Mouse (Mus musculus) CH12.LX (cell line): Measurements from ENCODE around the gene Usp36. TPM values are rescaled to one million over a fixed set of nuclear protein-coding genes. Genes with fewer than 3 reads are reported as not detected.

ENCODE experiments used
- DNase-seq: peaks from one replicate; pipeline ENCODE4 v3.0.0-alpha.2; 2013; ENCODE audit errors: extremely low read depth
- H3K27ac ChIP-seq: 2 replicates; pipeline ENCODE4 v1.5.1; 2012; ENCODE audit warnings: low read depth, mild to moderate bottlenecking, control low read depth, moderate library complexity; ENCODE audit not compliant: insufficient read depth
- H3K27me3 ChIP-seq: replicated peaks from 2 replicates; pipeline ENCODE3; 2012; ENCODE audit warnings: inconsistent platforms
- H3K36me3 ChIP-seq, 2 experiments: replicated peaks in 1 of 2; 2 replicates each; pipeline versions ENCODE3 to v1.6.1; 2012; ENCODE audit warnings: inconsistent platforms in 1 of 2, low read length in 1 of 2, mild to moderate bottlenecking in 1 of 2, mixed read lengths in 1 of 2, moderate library complexity in 1 of 2; ENCODE audit not compliant: control insufficient read depth in 1 of 2, insufficient read depth in 1 of 2
- H3K4me1 ChIP-seq, 2 experiments: 2 replicates each; pipeline ENCODE4 v1.6.1; 2012; ENCODE audit warnings: inconsistent platforms in 1 of 2, moderate library complexity in 1 of 2; ENCODE audit not compliant: insufficient read depth in 2 of 2, control insufficient read depth in 1 of 2
- H3K4me2 ChIP-seq: 2 replicates; pipeline ENCODE4 v1.6.1; 2012; ENCODE audit warnings: low read depth, mild to moderate bottlenecking, control low read depth; ENCODE audit not compliant: poor library complexity, insufficient read depth, severe bottlenecking
- H3K4me3 ChIP-seq, 3 experiments: fragments of 150-350 bp in 1 of 3; sonication (generic) in 1 of 3; replicated peaks in 1 of 3; 2 replicates each; pipeline versions ENCODE3 to v1.5.1; 2011 to 2012; ENCODE audit warnings: low read depth in 2 of 3, low read length in 2 of 3, mild to moderate bottlenecking in 2 of 3, moderate library complexity in 2 of 3, control low read depth in 1 of 3, improper control_type of control experiment in 1 of 3, inconsistent platforms in 1 of 3, mixed read lengths in 1 of 3; ENCODE audit not compliant: poor library complexity in 1 of 3
- H3K79me2 ChIP-seq: replicated peaks from 2 replicates; pipeline ENCODE4 v1.6.1; 2012; ENCODE audit warnings: mild to moderate bottlenecking, moderate library complexity; ENCODE audit not compliant: control insufficient read depth, poor library complexity, insufficient read depth, severe bottlenecking; ENCODE audit errors: extremely low read depth
- H3K9ac ChIP-seq: 2 replicates; pipeline ENCODE4 v1.6.1; 2012; ENCODE audit warnings: low read depth, mild to moderate bottlenecking, control low read depth, moderate library complexity; ENCODE audit not compliant: insufficient read depth
- H3K9me3 ChIP-seq: replicated peaks from 2 replicates; pipeline ENCODE3; 2012; ENCODE audit warnings: low read length, inconsistent platforms, mixed read lengths
- CHD1 ChIP-seq: IDR thresholded peaks from 2 replicates; pipeline ENCODE4 v1.6.1; 2012; ENCODE audit warnings: low read depth, low read length, improper control_type of control experiment, inconsistent platforms
- CTCF ChIP-seq, 2 experiments: IDR thresholded peaks in 1 of 2; conservative IDR thresholded peaks in 1 of 2; 2 replicates each; pipeline ENCODE4 v1.5.1; 2011 to 2012; ENCODE audit warnings: low read depth in 2 of 2, low read length in 2 of 2, improper control_type of control experiment in 1 of 2, inconsistent platforms in 1 of 2, mild to moderate bottlenecking in 1 of 2, moderate library complexity in 1 of 2
- ELF1 ChIP-seq: IDR thresholded peaks from 2 replicates; pipeline ENCODE4 v1.6.1; 2014; ENCODE audit warnings: low read depth, mild to moderate bottlenecking, inconsistent platforms, low read length, improper control_type of control experiment
- EP300 ChIP-seq: IDR thresholded peaks from 2 replicates; pipeline ENCODE4 v1.6.1; 2011; ENCODE audit warnings: low read length, improper control_type of control experiment
- GABPA ChIP-seq: IDR thresholded peaks from 2 replicates; pipeline ENCODE4 v1.6.1; 2012; ENCODE audit warnings: low read depth, low read length, improper control_type of control experiment, inconsistent platforms; ENCODE audit not compliant: insufficient replicate concordance
- HCFC1 ChIP-seq: IDR thresholded peaks from 2 replicates; pipeline ENCODE4 v1.6.1; 2012; ENCODE audit warnings: low read depth, mild to moderate bottlenecking, inconsistent platforms, low read length, improper control_type of control experiment
- JUN ChIP-seq: IDR thresholded peaks from 2 replicates; pipeline ENCODE4 v1.6.1; 2011; ENCODE audit warnings: low read depth, mild to moderate bottlenecking, low read length, improper control_type of control experiment, moderate library complexity; ENCODE audit not compliant: insufficient read depth
- MAX ChIP-seq: IDR thresholded peaks from 2 replicates; pipeline ENCODE4 v1.6.1; 2011; ENCODE audit warnings: low read length, improper control_type of control experiment
- MXI1 ChIP-seq: IDR thresholded peaks from 2 replicates; pipeline ENCODE4 v1.6.1; 2011; ENCODE audit warnings: mild to moderate bottlenecking, low read depth, low read length, improper control_type of control experiment
- MYC ChIP-seq: IDR thresholded peaks from 2 replicates; pipeline ENCODE4 v1.6.1; 2011; ENCODE audit warnings: low read depth, mild to moderate bottlenecking, improper control_type of control experiment, low read length
- NRF1 ChIP-seq: IDR thresholded peaks from 2 replicates; pipeline ENCODE4 v1.6.1; 2014; ENCODE audit warnings: low read depth, mild to moderate bottlenecking, inconsistent platforms, low read length, improper control_type of control experiment, moderate library complexity
- PAX5 ChIP-seq: IDR thresholded peaks from 2 replicates; pipeline ENCODE4 v1.6.1; 2012; ENCODE audit warnings: low read length, inconsistent platforms, mixed read lengths
- RAD21 ChIP-seq: IDR thresholded peaks from 2 replicates; pipeline ENCODE4 v1.6.1; 2011; ENCODE audit warnings: low read depth, mild to moderate bottlenecking, low read length, improper control_type of control experiment, moderate library complexity
- RCOR1 ChIP-seq: conservative IDR thresholded peaks from 2 replicates; pipeline ENCODE4 v1.6.1; 2012; ENCODE audit warnings: low read depth, mild to moderate bottlenecking, inconsistent platforms, low read length, improper control_type of control experiment
- SMC3 ChIP-seq: IDR thresholded peaks from 2 replicates; pipeline ENCODE4 v1.6.1; 2011; ENCODE audit warnings: low read depth, low read length, improper control_type of control experiment
- TBP ChIP-seq: conservative IDR thresholded peaks from 2 replicates; pipeline ENCODE4 v1.6.1; 2011; ENCODE audit warnings: low read depth, low read length, improper control_type of control experiment
- UBTF ChIP-seq: IDR thresholded peaks from 2 replicates; pipeline ENCODE4 v1.6.1; 2012; ENCODE audit warnings: low read depth, mild to moderate bottlenecking, inconsistent platforms, low read length, improper control_type of control experiment, moderate library complexity
- USF1 ChIP-seq: IDR thresholded peaks from 2 replicates; pipeline ENCODE4 v1.6.1; 2014; ENCODE audit warnings: low read depth, mild to moderate bottlenecking, inconsistent platforms, low read length, improper control_type of control experiment
- USF2 ChIP-seq: conservative IDR thresholded peaks from 2 replicates; pipeline ENCODE4 v1.6.1; 2011; ENCODE audit warnings: low read depth, low read length, improper control_type of control experiment
- ZKSCAN1 ChIP-seq: IDR thresholded peaks from 2 replicates; pipeline ENCODE4 v1.6.1; 2012; ENCODE audit warnings: low read depth, inconsistent platforms, low read length, improper control_type of control experiment, borderline replicate concordance
- ZNF384 ChIP-seq: IDR thresholded peaks from 2 replicates; pipeline ENCODE4 v1.6.1; 2012; ENCODE audit warnings: low read depth, low read length, improper control_type of control experiment, inconsistent platforms
- dilution Hi-C: fragments of 300-500 bp; cut with MboI; formaldehyde crosslinking; loops from 2 replicates; pipeline ENCODE4 v1.14.3; 2020; ENCODE audit warnings: low sequenced_read_pairs; ENCODE audit not compliant: extremely low pct_unique_long_range_greater_than_20kb, extremely low pct_ligation_motif_present
- in situ Hi-C: fragments of 300-500 bp; cut with MboI; formaldehyde crosslinking; loops from 3 replicates; pipeline ENCODE4 v1.14.3; 2019; ENCODE audit warnings: low sequenced_read_pairs, low pct_ligation_motif_present, low pct_unique_long_range_greater_than_20kb, mixed read lengths
- polyA plus RNA-seq: library from polyadenylated mRNA; unstranded; fragments of >175 nt; gene quantifications from 2 replicates; pipeline ENCODE4 v1.2.1, GENCODE M21; 2012; ENCODE audit warnings: low read depth; ENCODE audit not compliant: insufficient read length
- total RNA-seq, 2 experiments: library from RNA; depleted of rRNA; stranded (reverse); fragments of 300-350 nt in 1 of 2; fragments of >200 nt in 1 of 2; gene quantifications; 2 replicates each; pipeline ENCODE4 v1.2.3; 2012 to 2014

Gene Usp36
- total and polyA plus RNA-seq, 3 experiments = 10.7 to 42.6 (median 19.5) TPM

DNA sequence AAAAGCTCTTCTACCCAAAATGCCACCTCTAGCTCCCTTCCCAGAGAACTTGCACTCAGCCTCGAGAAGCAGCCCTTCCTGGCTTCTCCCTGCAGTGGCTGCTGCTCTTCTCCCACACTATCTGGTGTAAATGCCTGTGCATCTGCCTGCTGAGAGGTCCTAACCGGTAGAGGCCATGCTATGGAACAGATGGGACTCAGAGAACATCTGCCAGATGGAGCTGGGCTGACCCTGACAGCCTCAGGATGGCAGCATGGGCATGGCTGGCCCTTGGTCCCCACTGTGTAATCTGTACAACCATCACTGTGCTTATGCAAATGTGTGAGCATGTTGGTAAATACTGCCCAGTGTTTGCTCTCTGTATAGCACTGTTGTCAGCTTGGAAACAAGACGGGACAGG, 32.6 kb upstream of the Usp36 start:
- H3K4me2 ChIP-seq = no peak overlapping the region

DNA sequence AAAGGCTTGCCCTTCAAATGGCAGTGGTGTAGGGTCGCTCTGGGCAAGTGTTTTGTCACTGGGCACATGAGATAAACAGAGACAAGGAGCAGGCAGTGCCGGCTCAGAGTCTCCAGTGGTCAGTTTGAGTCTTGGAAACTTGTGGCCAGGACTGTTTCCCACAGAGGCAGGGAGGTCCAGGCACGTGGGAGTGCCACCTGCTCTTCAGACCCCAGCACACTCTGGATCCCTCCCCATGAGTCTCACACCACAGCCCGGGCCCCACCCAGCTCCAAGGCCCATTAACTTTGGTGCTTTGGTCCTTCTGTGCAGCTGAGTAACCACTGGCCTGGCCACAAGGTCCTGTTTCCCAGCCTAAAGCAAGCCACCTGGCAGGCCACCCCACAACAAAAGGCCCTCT, 31.9 kb upstream of the Usp36 start:
- Histone ChIP-seq H3K4me2 (no peak overlapping the region), H3K79me2 (no peaks in the 10 kb centered on the region), H3K9me3 (no peaks in the 10 kb centered on the region), H3K9ac (no peak overlapping the region), H3K4me1 (no peaks in the 10 kb centered on the region), H3K4me3 (no peak overlapping the region), H3K36me3 (no peaks in the 10 kb centered on the region), H3K27me3 (peaks cover 68% of the 10 kb centered on the region), H3K27ac (no peak overlapping the region)
- in situ Hi-C loops = no loop called here
- dilution Hi-C loops = no loop called here
- no peak for DNase-seq
- no peak for TF ChIP-seq TBP
- TF ChIP-seq MXI1 = no peak
- no peak for TF ChIP-seq CHD1
- TF ChIP-seq MYC = no peak
- TF ChIP-seq JUN = no peak
- TF ChIP-seq PAX5 = no peak
- TF ChIP-seq RCOR1 = no peak
- no peak for TF ChIP-seq USF1
- TF ChIP-seq RAD21 = no peak
- no peak for TF ChIP-seq NRF1
- no peak for TF ChIP-seq MAX
- TF ChIP-seq HCFC1 = no peak
- no peak for TF ChIP-seq ZNF384
- no peak for TF ChIP-seq GABPA
- TF ChIP-seq USF2 = no peak
- no peak for TF ChIP-seq UBTF

More for the DNA sequence above, 32.6 kb upstream of the Usp36 start:
- H3K4me3 ChIP-seq = no peak overlapping the region
- dilution Hi-C loops (no loop called here), in situ Hi-C loops (no loop called here)
- H3K9me3 ChIP-seq = no peaks in the 10 kb centered on the region
- DNase-seq = no peak
- H3K9ac ChIP-seq = no peak overlapping the region
- H3K79me2 ChIP-seq = no peaks in the 10 kb centered on the region
- peaks cover 75% of the 10 kb centered on the region for H3K27me3 ChIP-seq
- no peak overlapping the region for H3K27ac ChIP-seq
- no peak for TF ChIP-seq CHD1
- peak; percentile 25; the same call in 1 of the 2 replicates for TF ChIP-seq SMC3
- peak in 1 of 2 experiments; percentile 15; a peak in 2 of 4 replicates for TF ChIP-seq CTCF (conservative IDR thresholded peaks at IDR 0.05 in 1 of 2, IDR thresholded peaks at IDR 0.05 in 1 of 2; ENCODE audit: low read depth in 2 of 2, low read length in 2 of 2)
- no peak for TF ChIP-seq JUN
- no peak for TF ChIP-seq ELF1
- TF ChIP-seq EP300 = no peak
- no peak for TF ChIP-seq NRF1
- no peak for TF ChIP-seq ZKSCAN1
- no peaks in the 10 kb centered on the region for H3K36me3 ChIP-seq
- H3K4me1 ChIP-seq = no peaks in the 10 kb centered on the region
